Mouse (Mus musculus) heart, adult 18-20 months (tissue): Measurements from ENCODE around the gene Flt4. TPM values are rescaled to one million over a fixed set of nuclear protein-coding genes. Genes with fewer than 3 reads are reported as not detected.
A peak's percentile ranks its signal among the peaks of the same experiment; 100 is the strongest.

ENCODE experiments used
- DNase-seq, 2 experiments: peaks; one replicate each; pipeline ENCODE4 v3.0.0; 2021 to 2022; ENCODE audit warnings: mixed read lengths in 1 of 2
- total RNA-seq, 2 experiments: library from RNA; stranded (reverse); gene quantifications; 2 replicates each; pipeline ENCODE4 v1.2.3; 2021

Flt4 gene
- total RNA-seq, 2 experiments from 2014 or later = 11.0 TPM

GRCm38 (mm10) chr11:49645677-49646076, 36.6 kb downstream of the Flt4 start:
- DNase-seq = no peak

GRCm38 (mm10) chr11:49650113-49650993, 41.3 kb downstream of the Flt4 start:
- peak in 1 of 2 experiments; percentile 38 for DNase-seq

GRCm38 (mm10) chr11:49650994-49651761, 42.1 kb downstream of the Flt4 start:
- DNase-seq = no peak

GRCm38 (mm10) chr11:49651762-49652322, 42.8 kb downstream of the Flt4 start:
- no peak for DNase-seq

GRCm38 (mm10) chr11:49652401-49653078, 43.5 kb downstream of the Flt4 start:
- DNase-seq = peak; percentile 80 to 95

GRCm38 (mm10) chr11:49653079-49653408, 44.0 kb downstream of the Flt4 start:
- DNase-seq = peak in 1 of 2 experiments; percentile 33

- no peak for DNase-seq
These were observed 45.6 kb downstream of the Flt4 start for GRCm38 (mm10) chr11:49654651-49655050.

GRCm38 (mm10) chr11:49655501-49655900, 46.4 kb downstream of the Flt4 start:
- DNase-seq = no peak

- peak; percentile 41 to 66 for DNase-seq
These were observed 49.0 kb downstream of the Flt4 start for GRCm38 (mm10) chr11:49658065-49658464.

GRCm38 (mm10) chr11:49658791-49659469, 49.9 kb downstream of the Flt4 start:
- DNase-seq = peak; percentile 41 to 43

GRCm38 (mm10) chr11:49659470-49659799, 50.4 kb downstream of the Flt4 start:
- DNase-seq = no peak

GRCm38 (mm10) chr11:49662292-49662780, 53.3 kb downstream of the Flt4 start:
- no peak for DNase-seq

- DNase-seq = no peak
These were observed 54.2 kb downstream of the Flt4 start, which contains the start of gene Scgb3a1 for GRCm38 (mm10) chr11:49663310-49663709. Gene Scgb3a1 (plus strand): TSS chr11:49663610.

GRCm38 (mm10) chr11:49664262-49665140, 55.4 kb downstream of the Flt4 start:
- DNase-seq = no peak

GRCm38 (mm10) chr11:49665462-49665861, 56.4 kb downstream of the Flt4 start:
- DNase-seq = no peak

- no peak for DNase-seq
These were observed 64.4 kb downstream of the Flt4 start for GRCm38 (mm10) chr11:49673433-49673832.

GRCm38 (mm10) chr11:49684237-49684973, 75.3 kb downstream of the Flt4 start:
- DNase-seq = peak; percentile 27 to 39

- no peak for DNase-seq
These were observed 86.0 kb downstream of the Flt4 start for GRCm38 (mm10) chr11:49695013-49695412.

GRCm38 (mm10) chr11:49695695-49696094, 86.6 kb downstream of the Flt4 start:
- DNase-seq = no peak

GRCm38 (mm10) chr11:49696472-49696871, 87.4 kb downstream of the Flt4 start:
- DNase-seq = no peak
